Mouse (Mus musculus) liver, embryonic 11.5 days (tissue): ENCODE data around the gene Hscb. TPM values are rescaled to one million over a fixed set of nuclear protein-coding genes. Genes with fewer than 3 reads are reported as not detected.

Experiments used
- ATAC-seq: fragments of 200-750 bp; cut with Nextera tagmentation; replicated peaks from 2 replicates; pipeline ENCODE4 v1.8.0; 2017; ENCODE audit warnings: moderate number of reproducible peaks, mild to moderate bottlenecking, moderate TSS enrichment, moderate library complexity; ENCODE audit not compliant: low FRiP score
- DNase-seq: peaks from one replicate; pipeline ENCODE4 v3.0.0-alpha.2; 2017; ENCODE audit warnings: low spot score
- H3K27ac ChIP-seq: fragments of 300-500 bp; sonication (generic); 2 replicates; pipeline ENCODE4 v1.5.1; 2014; ENCODE audit warnings: mild to moderate bottlenecking, low read depth, low read length, control low read depth
- H3K27me3 ChIP-seq: fragments of 300-500 bp; sonication (generic); replicated peaks from 2 replicates; pipeline ENCODE4 v1.6.1; 2014; ENCODE audit warnings: low read length, mixed read lengths; ENCODE audit not compliant: control insufficient read depth, insufficient read depth
- H3K36me3 ChIP-seq: fragments of 300-500 bp; sonication (generic); 2 replicates; pipeline ENCODE4 v1.6.1; 2014; ENCODE audit warnings: mild to moderate bottlenecking, low read length, moderate library complexity, mixed read lengths; ENCODE audit not compliant: control insufficient read depth, insufficient read depth
- H3K4me1 ChIP-seq: fragments of 300-500 bp; sonication (generic); replicated peaks from 2 replicates; pipeline ENCODE4 v1.6.1; 2014; ENCODE audit warnings: low read length, mixed read lengths; ENCODE audit not compliant: control insufficient read depth, insufficient read depth
- H3K4me2 ChIP-seq: fragments of 300-500 bp; sonication (generic); 2 replicates; pipeline ENCODE4 v1.6.1; 2014; ENCODE audit warnings: mild to moderate bottlenecking, control low read depth, moderate library complexity
- H3K4me3 ChIP-seq: fragments of 300-500 bp; sonication (generic); 2 replicates; pipeline ENCODE4 v1.5.1; 2014; ENCODE audit warnings: low read depth, low read length, control low read depth
- H3K9ac ChIP-seq: fragments of 300-500 bp; sonication (generic); 2 replicates; pipeline ENCODE4 v1.6.1; 2014; ENCODE audit warnings: low read depth, low read length, control low read depth
- H3K9me3 ChIP-seq: fragments of 300-500 bp; sonication (generic); 2 replicates; pipeline ENCODE4 v1.6.1; 2016; ENCODE audit warnings: low read length, inconsistent platforms, mixed read lengths; ENCODE audit not compliant: control insufficient read depth
- WGBS: fragments of 180-500 bp; shearing (Covaris S2); extraction: QIAGEN DNeasy Blood & Tissue Kit; methylation state at CpG from one replicate; pipeline ENCODE4 v1.1.7; 2014; 5-methylcytosine and 5-hydroxymethylcytosine counted together
- polyA plus RNA-seq: library from polyadenylated mRNA; unstranded; fragments of >200 nt; fragmentation: Nextera tagmentation; extraction: Ambion mirVana; gene quantifications from 2 replicates; pipeline ENCODE4 v1.2.1, GENCODE M21; 2014

Hscb gene
- polyA plus RNA-seq, 1 experiment from 2014 or later, result 38.0 TPM

GRCm38 (mm10) chr5:110808821-110809666 is 30.5 kb downstream of the Hscb start:
- H3K36me3 ChIP-seq, result no peaks in the 10 kb centered on the region; the same call in 1 of the 2 replicates
- H3K9me3 ChIP-seq, result no peaks in the 10 kb centered on the region
- peak overlapping the region; percentile 93 for H3K4me3 ChIP-seq
- peaks cover 39% of the 10 kb centered on the region for H3K4me1 ChIP-seq
- 2% methylated on average over 27 of the region's 27 CpGs for WGBS
- DNase-seq, result peak; percentile 67
- peak overlapping the region; percentile 92 for H3K9ac ChIP-seq
- no peak for ATAC-seq
- H3K27ac ChIP-seq, result peak overlapping the region; percentile 77
- H3K4me2 ChIP-seq, result peak overlapping the region; percentile 99
- H3K27me3 ChIP-seq, result no peaks in the 10 kb centered on the region

- peak; percentile 85 for DNase-seq
- WGBS, result 1% methylated on average over 14 of the region's 14 CpGs
- ATAC-seq, result peak; percentile 71
- Histone ChIP-seq H3K9ac (peak overlapping the region; percentile 92), H3K4me3 (peak overlapping the region; percentile 93), H3K4me2 (peak overlapping the region; percentile 99), H3K27me3 (no peaks in the 10 kb centered on the region), H3K36me3 (no peaks in the 10 kb centered on the region; the same call in 1 of the 2 replicates), H3K4me1 (peaks cover 41% of the 10 kb centered on the region), H3K27ac (peak overlapping the region; percentile 67), H3K9me3 (no peaks in the 10 kb centered on the region)
These were observed 31.4 kb downstream of the Hscb start for GRCm38 (mm10) chr5:110808061-110808631.

GRCm38 (mm10) chr5:110807453-110807852 is 32.1 kb downstream of the Hscb start:
- H3K9me3 ChIP-seq, result no peaks in the 10 kb centered on the region
- WGBS, result 82% methylated on average over 4 of the region's 4 CpGs
- H3K4me3 ChIP-seq, result peak overlapping the region; percentile 93
- H3K27me3 ChIP-seq, result no peaks in the 10 kb centered on the region
- H3K27ac ChIP-seq, result peak overlapping the region; percentile 67
- DNase-seq (no peak), ATAC-seq (no peak)
- peak overlapping the region; percentile 99 for H3K4me2 ChIP-seq
- H3K9ac ChIP-seq, result peak overlapping the region; percentile 92
- H3K4me1 ChIP-seq, result peaks cover 46% of the 10 kb centered on the region
- H3K36me3 ChIP-seq, result no peaks in the 10 kb centered on the region; the same call in 1 of the 2 replicates

- Histone ChIP-seq H3K4me2 (no peak overlapping the region), H3K4me3 (no peak overlapping the region), H3K27me3 (no peaks in the 10 kb centered on the region), H3K9me3 (no peaks in the 10 kb centered on the region), H3K27ac (no peak overlapping the region), H3K4me1 (peaks cover 48% of the 10 kb centered on the region), H3K36me3 (no peaks in the 10 kb centered on the region; the same call in 1 of the 2 replicates), H3K9ac (no peak overlapping the region)
- ATAC-seq, result no peak
- WGBS, result 92% methylated on average over 1 of the region's 1 CpGs
- DNase-seq, result no peak
These were observed 32.9 kb downstream of the Hscb start for GRCm38 (mm10) chr5:110806676-110807075.

- Histone ChIP-seq H3K36me3 (no peaks in the 10 kb centered on the region; the same call in 1 of the 2 replicates), H3K9me3 (no peaks in the 10 kb centered on the region), H3K27me3 (no peaks in the 10 kb centered on the region), H3K9ac (no peak overlapping the region), H3K4me3 (no peak overlapping the region), H3K27ac (no peak overlapping the region), H3K4me2 (no peak overlapping the region), H3K4me1 (peaks cover 48% of the 10 kb centered on the region)
- no peak for ATAC-seq
- 85% methylated on average over 4 of the region's 4 CpGs for WGBS
- no peak for DNase-seq
These were observed 33.4 kb downstream of the Hscb start for GRCm38 (mm10) chr5:110806154-110806553.

- Histone ChIP-seq H3K4me3 (0 out of 2 replicates have a peak overlapping the region, but pooled peaks have one; percentile 11), H3K4me1 (peaks cover 46% of the 10 kb centered on the region), H3K9me3 (no peaks in the 10 kb centered on the region), H3K27me3 (no peaks in the 10 kb centered on the region), H3K4me2 (peak overlapping the region; percentile 43), H3K27ac (peak overlapping the region; percentile 57), H3K9ac (no peak overlapping the region), H3K36me3 (no peaks in the 10 kb centered on the region; the same call in none of the 2 replicates)
- peak; percentile 40 for ATAC-seq
- 66% methylated on average over 7 of the region's 7 CpGs for WGBS
- DNase-seq, result no peak
These were observed 35.4 kb downstream of the Hscb start for GRCm38 (mm10) chr5:110804012-110804743.

GRCm38 (mm10) chr5:110802809-110803208 is 36.8 kb downstream of the Hscb start:
- DNase-seq (no peak), ATAC-seq (no peak)
- no peak overlapping the region for H3K27ac ChIP-seq
- H3K4me3 ChIP-seq, result no peak overlapping the region
- no peak overlapping the region for H3K4me2 ChIP-seq
- H3K27me3 ChIP-seq, result no peaks in the 10 kb centered on the region
- peaks cover 34% of the 10 kb centered on the region for H3K4me1 ChIP-seq
- no peaks in the 10 kb centered on the region for H3K9me3 ChIP-seq
- H3K36me3 ChIP-seq, result peaks cover 3% of the 10 kb centered on the region
- no peak overlapping the region for H3K9ac ChIP-seq

GRCm38 (mm10) chr5:110802186-110802585 is 37.4 kb downstream of the Hscb start:
- Histone ChIP-seq H3K27ac (no peak overlapping the region), H3K9ac (no peak overlapping the region), H3K4me3 (no peak overlapping the region), H3K27me3 (no peaks in the 10 kb centered on the region), H3K4me1 (peaks cover 28% of the 10 kb centered on the region), H3K4me2 (no peak overlapping the region), H3K36me3 (peaks cover 6% of the 10 kb centered on the region), H3K9me3 (no peaks in the 10 kb centered on the region)
- DNase-seq (no peak), ATAC-seq (no peak)
- WGBS, result 80% methylated on average over 4 of the region's 4 CpGs
